Mouse (Mus musculus): ENCODE measurements around the gene Gm13279. TPM values are rescaled to one million over a fixed set of nuclear protein-coding genes. Genes with fewer than 3 reads are reported as not detected.
"Not testable (repeated sequence)": the region's sequence is repeated elsewhere in the genome, so short reads cannot be mapped to it uniquely, and the experiment has no call there.

Gm13279 gene
- polyA plus RNA-seq, 1 experiment from 2014 or later: not detected

DNA sequence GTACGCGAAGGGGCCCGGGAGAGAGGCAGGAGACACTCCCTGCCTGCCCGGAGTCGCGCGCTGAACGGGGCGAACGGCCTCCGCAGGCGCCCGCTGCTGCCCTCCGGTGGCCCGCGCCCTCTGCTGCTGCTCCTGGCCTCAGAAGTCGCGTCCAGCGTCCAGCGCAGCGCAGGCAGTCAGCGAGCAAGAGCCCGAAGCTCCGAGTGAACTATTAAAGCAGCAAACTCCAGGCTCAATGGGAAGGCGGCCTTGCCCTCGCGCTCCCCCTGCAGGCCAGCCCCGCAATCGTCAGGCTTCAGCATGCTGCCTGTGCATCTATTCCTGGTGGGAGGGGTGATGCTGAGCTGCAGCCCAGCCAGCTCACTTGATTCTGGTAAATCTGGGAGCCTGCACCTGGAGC is 5.8 kb downstream of the Gm13279 start, which contains the start of gene Gm13287:
Gm13287 (plus strand) TSS at position 301 of the 400 bp plus-strand sequence.
- no CpG with 5 or more reads among the region's 29 CpGs for WGBS
- not testable (repeated sequence) for H3K4me3 ChIP-seq; ATAC-seq (ENCODE audit: insufficient number of reproducible peaks, low FRiP score); H3K27me3 ChIP-seq (replicated peaks); H3K4me1 ChIP-seq (replicated peaks); H3K9ac ChIP-seq; H3K36me3 ChIP-seq; H3K9me3 ChIP-seq (replicated peaks); H3K27ac ChIP-seq (ENCODE audit: poor library complexity, severe bottlenecking)
- H3K4me2 ChIP-seq: peak within 1 kb of the TSS; percentile 49

DNA sequence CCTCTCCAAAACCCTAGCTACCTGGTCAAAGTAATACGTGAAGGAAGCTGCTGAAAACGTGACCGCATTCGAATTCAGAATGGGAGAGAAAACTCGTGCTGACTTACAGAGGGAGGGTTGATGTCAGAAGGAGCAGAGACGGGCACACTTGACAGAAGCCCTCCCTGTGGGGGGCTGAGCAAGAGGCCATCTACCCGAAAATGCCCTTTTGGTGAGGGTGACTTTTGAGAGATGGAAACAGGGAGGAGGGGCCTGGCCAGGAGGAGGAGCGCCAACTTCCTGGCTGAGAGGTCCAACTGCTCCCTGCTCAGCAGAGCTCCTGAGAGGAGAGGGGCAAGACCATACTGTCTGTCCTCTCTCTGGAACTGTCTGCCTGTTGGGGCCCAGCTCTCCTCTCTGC is 8.0 kb downstream of the Gm13279 start, which contains the start of gene Gm13288:
Gm13288 (plus strand) TSS at position 301 of the 400 bp plus-strand sequence.
- ATAC-seq (ENCODE audit: insufficient number of reproducible peaks, low FRiP score); H3K9me3 ChIP-seq (replicated peaks); H3K27me3 ChIP-seq (replicated peaks); H3K36me3 ChIP-seq; H3K27ac ChIP-seq (ENCODE audit: poor library complexity, severe bottlenecking); H3K9ac ChIP-seq; H3K4me1 ChIP-seq (replicated peaks); H3K4me3 ChIP-seq: not testable (repeated sequence)
- whole genome bisulfite sequencing: no CpG with 5 or more reads among the region's 8 CpGs
- H3K4me2 ChIP-seq: peak within 1 kb of the TSS; percentile 44

DNA sequence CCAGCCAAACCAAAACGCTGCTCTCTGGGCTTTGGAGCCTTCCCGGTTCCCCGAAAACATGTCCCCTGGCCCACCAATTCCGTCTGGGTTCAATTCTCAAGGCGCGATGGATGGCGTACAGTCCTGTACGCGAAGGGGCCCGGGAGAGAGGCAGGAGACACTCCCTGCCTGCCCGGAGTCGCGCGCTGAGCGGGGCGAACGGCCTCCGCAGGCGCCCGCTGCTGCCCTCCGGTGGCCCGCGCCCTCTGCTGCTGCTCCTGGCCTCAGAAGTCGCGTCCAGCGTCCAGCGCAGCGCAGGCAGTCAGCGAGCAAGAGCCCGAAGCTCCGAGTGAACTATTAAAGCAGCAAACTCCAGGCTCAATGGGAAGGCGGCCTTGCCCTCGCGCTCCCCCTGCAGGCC is 8.6 kb downstream of the Gm13279 start:
- H3K36me3 ChIP-seq; H3K27ac ChIP-seq (ENCODE audit: poor library complexity, severe bottlenecking); H3K9me3 ChIP-seq (replicated peaks); H3K4me3 ChIP-seq; H3K27me3 ChIP-seq (replicated peaks); H3K9ac ChIP-seq; ATAC-seq (ENCODE audit: insufficient number of reproducible peaks, low FRiP score); H3K4me1 ChIP-seq (replicated peaks): not testable (repeated sequence)
- WGBS: 0% methylated on average over 8 of the region's 34 CpGs
- H3K4me2 ChIP-seq: peak overlapping the region; percentile 44

DNA sequence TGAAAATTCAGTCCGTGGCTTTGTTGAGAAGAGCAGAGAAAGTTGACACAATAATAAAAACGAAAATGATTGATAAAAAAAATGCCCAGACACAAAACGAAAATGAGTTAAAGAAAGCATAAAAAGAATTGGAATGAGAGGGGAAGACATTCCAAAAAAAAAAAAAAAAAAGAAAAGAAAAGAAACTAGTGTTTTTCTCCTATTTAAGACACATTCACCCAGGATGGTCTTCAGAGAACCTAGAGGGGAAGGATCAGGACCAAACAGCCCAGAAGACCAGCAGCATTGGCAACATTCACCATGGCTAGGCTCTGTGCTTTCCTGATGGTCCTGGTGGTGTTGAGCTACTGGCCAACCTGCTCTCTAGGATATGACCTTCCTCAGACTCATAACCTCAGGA is 18.7 kb downstream of the Gm13279 start, which contains the start of gene Ifna7:
Ifna7 (plus strand) TSS at position 301 of the 400 bp plus-strand sequence.
- no peaks in the 10 kb centered on the region for H3K4me1 ChIP-seq (replicated peaks)
- no peaks in the 10 kb centered on the region for H3K36me3 ChIP-seq
- 58% methylated on average over 3 of the region's 3 CpGs for WGBS
- no peaks in the 10 kb centered on the region for H3K9me3 ChIP-seq (replicated peaks)
- no peak within 1 kb of the TSS for H3K4me2 ChIP-seq
- H3K27me3 ChIP-seq (replicated peaks): 0 out of 2 replicates have a peak, but pooled peaks cover 8% of the 10 kb centered on the region
- no peak for ATAC-seq (ENCODE audit: insufficient number of reproducible peaks, low FRiP score)
- H3K4me3 ChIP-seq: no peak within 1 kb of the TSS
- H3K27ac ChIP-seq (ENCODE audit: poor library complexity, severe bottlenecking): no peak within 1 kb of the TSS
- H3K9ac ChIP-seq: no peak within 1 kb of the TSS

DNA sequence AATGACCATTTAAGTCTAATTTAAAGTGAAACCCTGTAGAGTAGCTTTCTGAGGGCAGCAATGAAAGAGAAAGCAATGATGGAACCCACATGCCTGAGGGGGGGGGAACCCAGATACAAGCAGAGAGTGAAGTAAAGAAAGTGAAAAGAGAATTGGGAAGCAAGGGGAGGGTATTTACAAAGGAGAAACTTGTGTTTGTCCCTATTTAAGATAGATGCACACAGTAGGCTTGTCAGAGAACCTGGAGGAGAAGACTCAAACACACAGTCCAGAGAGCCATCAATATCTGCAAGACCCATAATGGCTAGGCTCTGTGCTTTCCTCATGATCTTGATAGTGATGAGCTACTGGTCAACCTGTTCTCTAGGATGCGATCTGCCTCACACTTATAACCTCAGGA is 22.5 kb downstream of the Gm13279 start, which contains the start of gene Ifna11:
Ifna11 (plus strand) TSS at position 301 of the 400 bp plus-strand sequence.
- H3K4me1 ChIP-seq (replicated peaks): no peaks in the 10 kb centered on the region
- no peak within 1 kb of the TSS for H3K27ac ChIP-seq (ENCODE audit: poor library complexity, severe bottlenecking)
- H3K9me3 ChIP-seq (replicated peaks): no peaks in the 10 kb centered on the region
- no peak within 1 kb of the TSS for H3K9ac ChIP-seq
- no peak within 1 kb of the TSS for H3K4me3 ChIP-seq
- H3K36me3 ChIP-seq: no peaks in the 10 kb centered on the region
- H3K4me2 ChIP-seq: no peak within 1 kb of the TSS
- ATAC-seq (ENCODE audit: insufficient number of reproducible peaks, low FRiP score): no peak
- 0 out of 2 replicates have a peak, but pooled peaks cover 6% of the 10 kb centered on the region for H3K27me3 ChIP-seq (replicated peaks)
- 82% methylated on average over 1 of the region's 1 CpGs for whole genome bisulfite sequencing

DNA sequence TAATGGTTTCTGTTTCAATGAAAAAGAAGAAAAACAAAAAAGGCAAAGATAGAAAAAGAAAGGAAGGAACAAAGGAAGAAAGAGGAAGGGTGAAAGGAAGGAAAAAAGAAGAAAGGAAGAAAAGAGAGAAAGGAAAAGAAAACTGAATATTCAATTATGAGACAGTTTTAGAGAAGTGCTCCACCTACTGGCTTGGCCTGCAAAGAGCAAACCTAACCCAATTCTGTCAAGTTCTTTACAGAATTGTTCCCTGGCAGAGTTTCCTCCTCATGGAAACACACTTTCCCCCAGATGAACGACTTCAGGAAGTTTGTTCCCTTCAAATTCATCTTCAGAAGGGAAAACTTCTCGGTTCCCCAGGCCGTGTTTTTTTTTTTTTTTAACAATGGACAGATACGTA is 25.8 kb downstream of the Gm13279 start:
- ATAC-seq (ENCODE audit: insufficient number of reproducible peaks, low FRiP score): no peak
- no peaks in the 10 kb centered on the region for H3K9me3 ChIP-seq (replicated peaks)
- no peak overlapping the region for H3K4me2 ChIP-seq
- H3K4me1 ChIP-seq (replicated peaks): no peaks in the 10 kb centered on the region
- no peak overlapping the region for H3K27ac ChIP-seq (ENCODE audit: poor library complexity, severe bottlenecking)
- WGBS: 25% methylated on average over 4 of the region's 4 CpGs
- no peaks in the 10 kb centered on the region for H3K36me3 ChIP-seq
- no peaks in the 10 kb centered on the region for H3K27me3 ChIP-seq (replicated peaks)
- H3K4me3 ChIP-seq: no peak overlapping the region
- H3K9ac ChIP-seq: no peak overlapping the region

DNA sequence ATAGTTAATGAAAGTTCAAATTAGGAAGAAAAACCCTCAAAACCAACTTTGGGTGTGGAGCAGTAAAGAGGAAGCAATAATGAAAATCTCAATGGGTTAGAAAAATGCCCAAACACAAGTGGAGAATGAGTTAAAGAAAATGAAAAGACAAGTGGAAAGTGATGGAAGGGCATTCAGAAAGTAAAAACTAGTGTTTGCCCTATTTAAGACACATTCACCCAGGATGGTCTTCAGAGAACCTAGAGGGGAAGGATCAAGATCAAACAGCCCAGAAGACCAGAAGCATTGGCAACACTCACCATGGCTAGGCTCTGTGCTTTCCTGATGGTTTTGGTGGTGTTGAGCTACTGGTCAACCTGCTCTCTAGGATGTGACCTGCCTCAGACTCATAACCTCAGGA is 29.9 kb downstream of the Gm13279 start, which contains the start of gene Ifna6:
Ifna6 (plus strand) TSS at position 301 of the 400 bp plus-strand sequence.
- H3K4me3 ChIP-seq; H3K9me3 ChIP-seq (replicated peaks); H3K27me3 ChIP-seq (replicated peaks); H3K9ac ChIP-seq; H3K36me3 ChIP-seq; ATAC-seq (ENCODE audit: insufficient number of reproducible peaks, low FRiP score); H3K4me2 ChIP-seq; H3K4me1 ChIP-seq (replicated peaks); H3K27ac ChIP-seq (ENCODE audit: poor library complexity, severe bottlenecking): not testable (repeated sequence)

DNA sequence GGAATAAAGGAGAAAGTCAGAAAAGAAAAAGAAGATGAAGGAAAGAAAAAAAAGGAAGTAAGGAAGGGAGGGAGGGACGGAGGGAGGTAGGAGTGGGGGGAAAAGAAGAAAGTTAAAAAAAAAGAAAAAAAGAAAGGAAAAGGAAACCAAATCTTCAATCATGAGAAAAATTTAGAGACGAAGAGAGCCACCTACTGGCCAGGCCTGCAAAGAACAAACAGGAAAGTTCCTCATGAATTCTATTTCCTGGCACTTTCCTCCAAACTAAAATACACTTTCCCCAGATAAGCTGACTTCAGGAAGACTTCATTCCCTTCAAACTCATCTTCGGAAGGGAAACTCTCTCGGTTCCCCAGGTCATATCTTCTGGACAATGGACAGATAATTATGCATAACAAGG is 33.3 kb downstream of the Gm13279 start:
- no peaks in the 10 kb centered on the region; the same call in 1 of the 2 replicates for H3K27me3 ChIP-seq (replicated peaks)
- H3K36me3 ChIP-seq: no peaks in the 10 kb centered on the region
- no peak overlapping the region for H3K4me2 ChIP-seq
- H3K4me1 ChIP-seq (replicated peaks): no peaks in the 10 kb centered on the region
- H3K9me3 ChIP-seq (replicated peaks): no peaks in the 10 kb centered on the region
- no peak overlapping the region for H3K4me3 ChIP-seq
- no peak for ATAC-seq (ENCODE audit: insufficient number of reproducible peaks, low FRiP score)
- no peak overlapping the region for H3K27ac ChIP-seq (ENCODE audit: poor library complexity, severe bottlenecking)
- 28% methylated on average over 4 of the region's 4 CpGs for WGBS
- no peak overlapping the region for H3K9ac ChIP-seq

DNA sequence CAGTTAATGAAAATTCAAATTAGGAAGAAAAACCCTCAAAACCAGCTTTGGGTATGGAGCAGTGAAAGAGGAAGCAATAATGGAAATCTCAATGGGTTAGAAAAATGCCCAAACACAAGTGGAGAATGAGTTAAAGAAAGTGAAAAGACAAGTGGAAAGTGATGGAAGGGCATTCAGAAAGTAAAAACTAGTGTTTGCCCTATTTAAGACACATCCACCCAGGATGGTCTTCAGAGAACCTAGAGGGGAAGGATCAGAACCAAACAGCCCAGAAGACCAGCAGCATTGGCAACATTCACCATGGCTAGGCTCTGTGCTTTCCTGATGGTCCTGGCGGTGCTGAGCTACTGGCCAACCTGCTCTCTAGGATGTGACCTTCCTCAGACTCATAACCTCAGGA is 38.0 kb downstream of the Gm13279 start, which contains the start of gene Ifna5:
Ifna5 (plus strand) TSS at position 301 of the 400 bp plus-strand sequence.
- not testable (repeated sequence) for H3K9ac ChIP-seq; H3K4me1 ChIP-seq (replicated peaks); H3K27ac ChIP-seq (ENCODE audit: poor library complexity, severe bottlenecking); H3K4me2 ChIP-seq; H3K27me3 ChIP-seq (replicated peaks); ATAC-seq (ENCODE audit: insufficient number of reproducible peaks, low FRiP score); H3K4me3 ChIP-seq; H3K9me3 ChIP-seq (replicated peaks); H3K36me3 ChIP-seq
- 58% methylated on average over 1 of the region's 1 CpGs for WGBS

DNA sequence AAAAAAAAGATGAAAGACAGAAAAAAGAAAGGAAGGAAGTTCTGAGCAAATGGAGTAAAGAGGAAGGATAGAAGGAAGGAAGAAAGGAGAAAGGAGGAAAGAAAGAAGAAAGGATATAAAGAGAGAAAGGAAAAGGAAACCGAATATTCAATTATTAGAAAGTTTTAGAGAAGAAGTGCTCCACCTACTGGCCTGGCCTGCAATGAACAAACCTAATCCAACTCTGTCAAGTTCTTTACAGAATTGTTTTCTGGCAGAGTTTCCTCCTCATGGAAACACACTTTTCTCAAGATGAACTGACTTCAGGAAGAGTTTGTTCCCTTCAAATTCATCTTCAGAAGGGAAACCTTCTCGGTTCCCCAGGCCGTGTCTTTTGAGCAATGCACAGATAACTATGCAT is 41.6 kb downstream of the Gm13279 start:
- Histone ChIP-seq H3K4me2 (no peak overlapping the region), H3K9me3 (replicated peaks) (no peaks in the 10 kb centered on the region), H3K27me3 (replicated peaks) (peaks cover 5% of the 10 kb centered on the region; the same call in 1 of the 2 replicates), H3K4me3 (no peak overlapping the region), H3K9ac (no peak overlapping the region), H3K4me1 (replicated peaks) (no peaks in the 10 kb centered on the region), H3K27ac (ENCODE audit: poor library complexity, severe bottlenecking) (no peak overlapping the region), H3K36me3 (no peaks in the 10 kb centered on the region)
- ATAC-seq (ENCODE audit: insufficient number of reproducible peaks, low FRiP score): no peak
- 40% methylated on average over 3 of the region's 3 CpGs for WGBS

DNA sequence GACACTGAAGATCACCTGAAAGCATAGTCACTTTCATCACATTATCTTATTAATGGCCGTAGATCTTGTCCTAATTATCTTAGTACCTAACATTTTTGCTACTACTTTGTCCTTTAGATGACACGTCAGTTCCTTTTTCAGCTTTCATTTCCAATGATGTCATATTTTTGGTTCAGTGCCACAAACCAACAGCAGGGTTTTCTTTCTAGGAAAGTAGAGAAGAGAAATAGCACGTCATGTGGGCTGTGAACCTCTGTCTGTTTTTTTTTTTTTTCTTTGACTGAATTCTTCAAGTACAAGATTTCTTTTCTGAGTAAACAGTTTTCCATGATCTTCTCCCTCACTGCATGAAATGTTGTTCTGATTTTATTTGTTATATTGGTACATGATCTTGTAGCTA is 42.9 kb downstream of the Gm13279 start:
- H3K4me3 ChIP-seq: no peak overlapping the region
- H3K27ac ChIP-seq (ENCODE audit: poor library complexity, severe bottlenecking): no peak overlapping the region
- 58% methylated on average over 3 of the region's 3 CpGs for WGBS
- H3K9me3 ChIP-seq (replicated peaks): no peaks in the 10 kb centered on the region
- no peaks in the 10 kb centered on the region for H3K4me1 ChIP-seq (replicated peaks)
- no peak for ATAC-seq (ENCODE audit: insufficient number of reproducible peaks, low FRiP score)
- no peak overlapping the region for H3K4me2 ChIP-seq
- peaks cover 5% of the 10 kb centered on the region; the same call in 1 of the 2 replicates for H3K27me3 ChIP-seq (replicated peaks)
- no peaks in the 10 kb centered on the region for H3K36me3 ChIP-seq
- no peak overlapping the region for H3K9ac ChIP-seq

DNA sequence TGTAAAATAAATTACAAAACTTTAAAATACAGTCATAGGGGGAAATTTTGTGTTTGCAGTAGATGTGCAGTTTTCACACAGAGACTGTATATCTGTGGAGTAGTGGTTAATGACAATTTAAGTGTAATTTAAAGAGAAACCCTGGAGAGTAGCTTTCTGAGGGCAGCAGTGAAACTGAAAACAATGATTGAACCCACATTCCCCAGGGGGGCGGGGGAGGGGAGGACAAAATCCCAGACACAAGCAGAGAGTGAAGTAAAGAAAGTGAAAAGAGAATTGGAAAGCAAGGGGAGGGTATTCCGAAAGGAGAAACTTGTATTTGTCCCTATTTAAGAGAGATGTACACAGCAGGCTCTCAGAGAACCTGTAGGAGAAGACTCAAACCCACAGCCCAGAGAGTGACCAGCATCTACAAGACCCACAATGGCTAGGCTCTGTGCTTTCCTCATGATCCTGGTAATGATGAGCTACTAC is 44.3 kb downstream of the Gm13279 start, which contains the start of gene Ifna4:
Ifna4 (plus strand) TSS at position 424 of the 474 bp plus-strand sequence.
- no peak within 1 kb of the TSS for H3K9ac ChIP-seq
- 53% methylated on average over 2 of the region's 2 CpGs for WGBS
- H3K27me3 ChIP-seq (replicated peaks): peaks cover 5% of the 10 kb centered on the region; the same call in 1 of the 2 replicates
- H3K27ac ChIP-seq (ENCODE audit: poor library complexity, severe bottlenecking): no peak within 1 kb of the TSS
- H3K4me2 ChIP-seq: no peak within 1 kb of the TSS
- no peaks in the 10 kb centered on the region for H3K36me3 ChIP-seq
- H3K4me3 ChIP-seq: no peak within 1 kb of the TSS
- no peak for ATAC-seq (ENCODE audit: insufficient number of reproducible peaks, low FRiP score)
- no peaks in the 10 kb centered on the region for H3K4me1 ChIP-seq (replicated peaks)
- H3K9me3 ChIP-seq (replicated peaks): no peaks in the 10 kb centered on the region

Measured in heart, embryonic 12.5 days (tissue).